In genomic region chr17:87639242-87639641, GRCm38 (mm10) we compare ENCODE assay signal across 22 mouse cellular contexts. TPM values are rescaled to one million over a fixed set of nuclear protein-coding genes. Genes with fewer than 3 reads are reported as not detected.
DNase-seq lines count a peak whose midpoint lies in the region; ATAC-seq lines count a peak whose summit lies in the region.
"Had no signal": no experiment of that assay in that cellular context is flagged by ENCODE, and none has a peak within 500 bp of the region (broad histone marks: within the 10 kb centered on the region; RNA-seq: fewer than 3 reads in every experiment).

No protein-coding gene starts in this region.

- peak overlapping the region; percentile 63 for H3K9ac ChIP-seq in intestine, embryonic 16.5 days (ENCODE audit: low read depth, low read length)
- H3K9ac ChIP-seq in stomach, embryonic 16.5 days (ENCODE audit: low read length) = no peak overlapping the region
- H3K9ac ChIP-seq: forebrain, postnatal 0 days; heart, embryonic 12.5 days; limb, embryonic 13.5 days; liver, embryonic 14.5 days; midbrain, embryonic 13.5 days had no signal

- ATAC-seq in intestine, embryonic 16.5 days = no peak
- no peak for ATAC-seq in stomach, embryonic 16.5 days (ENCODE audit: insufficient read depth, low FRiP score)
- ATAC-seq: forebrain, postnatal 0 days; hindbrain, embryonic 16.5 days; midbrain, embryonic 13.5 days had no signal

- peaks cover 2% of the 10 kb centered on the region; the same call in 1 of the 2 replicates for H3K27me3 ChIP-seq in intestine, embryonic 16.5 days (replicated peaks; ENCODE audit: control insufficient read depth, insufficient read depth, low read length)
- H3K27me3 ChIP-seq in stomach, embryonic 16.5 days (ENCODE audit: control insufficient read depth, insufficient read depth, low read length) = peaks cover 19% of the 10 kb centered on the region

- 63% methylated on average over 5 of the region's 5 CpGs for WGBS in intestine, embryonic 16.5 days
- 59% methylated on average over 5 of the region's 5 CpGs for whole genome bisulfite sequencing in stomach, embryonic 16.5 days

- H3K36me3 ChIP-seq in intestine, embryonic 16.5 days (ENCODE audit: control insufficient read depth, insufficient read depth, low read length) = no peaks in the 10 kb centered on the region
- H3K36me3 ChIP-seq in stomach, embryonic 16.5 days (ENCODE audit: control insufficient read depth, insufficient read depth, low read length) = peaks cover 4% of the 10 kb centered on the region; the same call in 1 of the 2 replicates
- H3K36me3 ChIP-seq: heart, embryonic 12.5 days; limb, embryonic 13.5 days; midbrain, embryonic 13.5 days had no signal

- peak overlapping the region; percentile 50 for H3K4me2 ChIP-seq in intestine, embryonic 16.5 days (ENCODE audit: low read depth, low read length)
- peak overlapping the region; percentile 70 for H3K4me2 ChIP-seq in stomach, embryonic 16.5 days (ENCODE audit: low read depth, low read length)
- H3K4me2 ChIP-seq: heart, embryonic 12.5 days; limb, embryonic 13.5 days; midbrain, embryonic 13.5 days had no signal

- no peaks in the 10 kb centered on the region for H3K9me3 ChIP-seq in intestine, embryonic 16.5 days (ENCODE audit: control insufficient read depth, low read length)
- H3K9me3 ChIP-seq in stomach, embryonic 16.5 days (replicated peaks; ENCODE audit: control insufficient read depth, low read length) = no peaks in the 10 kb centered on the region
- H3K9me3 ChIP-seq: heart, embryonic 12.5 days; limb, embryonic 13.5 days; midbrain, embryonic 13.5 days had no signal

- peak overlapping the region; percentile 41 for H3K27ac ChIP-seq in intestine, embryonic 16.5 days (ENCODE audit: low read length)
- no peak overlapping the region for H3K27ac ChIP-seq in stomach, embryonic 16.5 days (ENCODE audit: low read length)
- H3K27ac ChIP-seq: limb, embryonic 13.5 days; liver, embryonic 14.5 days; midbrain, embryonic 13.5 days had no signal

- H3K4me1 ChIP-seq in intestine, embryonic 16.5 days (ENCODE audit: control insufficient read depth, insufficient read depth, low read length) = peaks cover 10% of the 10 kb centered on the region; the same call in 1 of the 2 replicates
- no peaks in the 10 kb centered on the region for H3K4me1 ChIP-seq in stomach, embryonic 16.5 days (ENCODE audit: control insufficient read depth, insufficient read depth, low read length)

- DNase-seq in lung, postnatal 36 days = peak; percentile 8
- DNase-seq in lung, postnatal 10 days = no peak
- peak; percentile 55 for DNase-seq in R1 (ENCODE audit: low read depth, low spot score)
- DNase-seq in gastrocnemius, adult 18-20 months (ENCODE audit: low spot score) = no peak
- no peak for DNase-seq in cerebellum, adult 11-12 months
- no peak for DNase-seq in frontal cortex, postnatal 10 days (ENCODE audit: low spot score in 2 of 2)
- DNase-seq: adrenal gland, postnatal 25 days; cerebellum, adult 9-11 months; forebrain, postnatal 0 days; gastrocnemius, postnatal 36 days; kidney, postnatal 14 days; lung, postnatal 4 days; right cerebral cortex, postnatal 25 days; thymus, postnatal 25 days had no signal

- peak overlapping the region; percentile 65 for H3K4me3 ChIP-seq in intestine, embryonic 16.5 days (ENCODE audit: low read length)
- 0 out of 2 replicates have a peak overlapping the region, but pooled peaks have one; percentile 65 for H3K4me3 ChIP-seq in stomach, embryonic 16.5 days (replicated peaks; ENCODE audit: low read length)
- H3K4me3 ChIP-seq: heart, embryonic 12.5 days; limb, embryonic 13.5 days; midbrain, embryonic 13.5 days had no signal

RNA-seq across cellular contexts. Expression of gene Epcam, which starts 3.5 kb away (rescaled TPM):
- polyA plus RNA-seq in intestine, embryonic 16.5 days (2015; fragmentation: Nextera tagmentation; extraction: Ambion mirVana) = 1,152 and 1,162 TPM in 2 replicates
- 402 and 444 TPM in 2 replicates for polyA plus RNA-seq in stomach, embryonic 16.5 days (2015; fragmentation: Nextera tagmentation; extraction: Ambion mirVana)
- total RNA-seq in gastrocnemius, adult 18-20 months (2021) = not detected
- total RNA-seq: adrenal gland, postnatal 25 days; gastrocnemius, postnatal 36 days; heart, postnatal 25 days had no signal

RNA-seq across cellular contexts. Expression of gene Msh2, which starts 32.9 kb away (rescaled TPM):
- polyA plus RNA-seq in intestine, embryonic 16.5 days (2015; fragmentation: Nextera tagmentation; extraction: Ambion mirVana) = 55.0 and 59.5 TPM in 2 replicates
- 62.8 and 65.0 TPM in 2 replicates for polyA plus RNA-seq in stomach, embryonic 16.5 days (2015; fragmentation: Nextera tagmentation; extraction: Ambion mirVana)
- 10 to 100 TPM; 10.4 to 13.9 TPM for total RNA-seq in gastrocnemius, adult 18-20 months (2021)

Comparison
In these comparisons a context has a peak if more than half of its experiments do, and no peak if none do; other contexts are left out.
1. DNase-seq: peak in lung, postnatal 36 days (single experiment) and R1 (single experiment); none in lung, postnatal 10 days (single experiment), gastrocnemius, adult 18-20 months (single experiment), cerebellum, adult 11-12 months (single experiment) and frontal cortex, postnatal 10 days (0 of 2).